Mouse (Mus musculus) thymus, adult 18-20 months (tissue): ENCODE measurements around the gene Sh3tc1.

Source experiments
- DNase-seq, 2 experiments: peaks; one replicate each; pipeline ENCODE4 v3.0.0; 2022; ENCODE audit warnings: mixed read lengths in 2 of 2

Sh3tc1 gene

DNA sequence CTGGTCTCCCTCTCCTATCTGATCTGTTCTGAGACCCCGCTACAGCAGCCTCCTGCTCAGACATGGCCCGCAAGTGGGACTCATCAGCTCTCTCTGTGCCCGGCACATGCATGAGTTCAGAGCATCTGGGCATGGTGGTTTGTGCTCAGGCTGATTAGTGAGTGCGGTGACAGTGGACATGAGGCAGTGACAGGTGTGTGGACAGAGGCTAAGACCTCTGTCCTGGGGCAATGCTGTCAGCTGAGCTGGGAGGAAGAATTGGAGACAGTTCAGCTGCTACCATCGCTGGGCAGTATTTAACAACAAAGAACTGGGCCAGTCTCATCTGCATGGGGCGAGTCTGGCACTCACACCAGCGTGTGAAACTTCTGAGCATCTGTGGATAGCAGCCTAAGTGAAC is 62.8 kb downstream of the Sh3tc1 start:
- DNase-seq, result no peak

DNA sequence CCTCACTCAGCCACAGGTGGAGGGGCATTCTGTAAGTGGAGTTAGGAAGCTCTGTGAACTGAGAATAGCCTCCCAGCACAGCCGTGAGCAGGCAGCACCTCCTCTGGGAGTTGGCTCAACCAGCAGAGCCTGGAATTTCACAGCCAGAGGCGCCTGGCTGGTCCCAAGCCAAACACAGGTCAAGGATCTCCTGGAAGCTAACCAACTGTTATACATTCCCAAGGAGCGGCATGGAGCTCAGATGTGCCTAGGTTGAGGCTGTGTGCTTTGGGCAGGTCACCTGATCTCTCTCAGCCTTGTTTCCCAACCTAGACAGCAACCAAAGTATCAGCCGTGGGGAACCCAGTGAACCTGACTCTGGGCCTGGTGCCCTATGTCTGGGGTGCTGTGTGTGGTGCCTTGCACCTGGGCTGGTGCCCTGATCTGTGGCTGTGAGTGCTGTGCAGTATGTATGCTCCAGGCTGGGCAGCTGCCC is 65.7 kb downstream of the Sh3tc1 start:
- no peak for DNase-seq

DNA sequence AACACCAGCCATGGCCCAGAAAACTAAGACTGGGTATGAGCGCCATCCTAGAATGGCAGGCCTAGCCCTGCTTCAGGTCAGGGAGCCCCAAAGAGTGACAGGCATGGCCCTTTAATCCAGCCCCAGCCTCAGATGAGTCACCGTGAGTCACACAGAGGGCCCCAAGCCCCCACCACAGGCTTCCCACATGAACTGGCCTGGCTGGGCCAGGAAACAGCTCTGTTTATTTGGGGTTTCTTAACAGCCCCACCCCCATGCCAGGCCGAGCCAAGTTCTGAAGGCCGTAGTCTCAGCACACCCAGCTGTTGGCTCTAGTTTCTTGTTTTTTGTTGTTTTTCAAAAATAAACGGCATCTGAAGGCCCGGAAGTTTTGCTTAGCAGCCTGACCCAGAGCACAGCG is 66.7 kb downstream of the Sh3tc1 start:
- DNase-seq, result peak; percentile 12 to 19

DNA sequence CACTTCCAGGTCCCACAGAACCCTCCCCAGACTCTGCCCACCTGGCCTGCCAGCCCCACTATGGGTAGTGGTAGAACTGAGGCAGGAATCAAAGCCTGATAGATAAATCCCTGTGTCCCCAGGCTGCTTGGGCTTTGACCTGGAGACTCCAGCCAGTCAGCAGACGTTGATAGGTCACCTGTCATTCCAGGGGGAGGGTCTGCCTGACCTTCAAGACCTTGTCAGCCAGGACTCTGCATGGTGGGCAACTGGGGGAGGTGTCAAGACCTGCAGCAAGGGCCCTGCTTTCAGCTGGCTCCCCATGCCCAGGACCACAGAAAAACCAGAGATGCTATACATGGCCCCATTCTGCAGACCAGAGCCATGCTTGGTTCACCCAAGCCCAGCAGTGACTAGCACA is 67.2 kb downstream of the Sh3tc1 start:
- no peak for DNase-seq

DNA sequence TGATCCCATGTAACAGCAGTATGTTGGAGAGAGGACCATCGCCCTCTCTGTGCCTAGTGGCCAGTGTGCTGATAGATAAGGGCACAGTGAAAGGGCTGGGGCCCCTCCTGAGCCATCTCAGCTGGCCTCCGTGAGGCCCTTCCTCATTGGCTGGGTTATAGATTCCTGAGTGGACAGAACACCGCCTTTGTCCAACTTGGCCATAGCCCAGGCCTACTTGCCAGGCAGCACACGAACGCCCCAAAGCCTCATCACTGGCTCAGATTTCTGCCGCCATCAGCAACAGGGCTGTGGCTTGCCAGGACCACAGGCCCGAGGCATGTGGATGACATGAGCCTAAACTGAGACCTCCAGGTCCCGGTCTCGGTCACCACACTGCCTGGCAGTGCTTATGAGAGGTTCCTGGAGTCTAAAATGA is 68.3 kb downstream of the Sh3tc1 start:
- DNase-seq, result no peak

DNA sequence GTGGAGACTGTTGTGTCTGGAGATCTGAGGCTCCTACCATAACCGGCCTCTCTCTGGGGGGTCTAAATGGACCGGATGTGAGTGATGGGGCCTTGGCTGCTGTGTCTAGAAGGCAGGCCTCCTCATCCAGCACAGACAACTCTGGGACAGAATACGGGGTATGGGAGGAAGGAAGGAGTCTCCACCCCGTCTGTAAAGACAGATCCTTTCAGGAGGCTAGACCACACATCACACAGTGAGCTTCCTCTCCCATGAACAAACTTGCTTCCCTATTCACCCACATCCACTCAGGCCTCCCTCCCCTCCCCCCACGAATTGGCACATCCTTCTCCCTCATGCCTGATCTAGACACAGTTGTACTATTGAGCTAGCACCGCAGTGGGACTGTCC is 69.4 kb downstream of the Sh3tc1 start:
- no peak for DNase-seq

DNA sequence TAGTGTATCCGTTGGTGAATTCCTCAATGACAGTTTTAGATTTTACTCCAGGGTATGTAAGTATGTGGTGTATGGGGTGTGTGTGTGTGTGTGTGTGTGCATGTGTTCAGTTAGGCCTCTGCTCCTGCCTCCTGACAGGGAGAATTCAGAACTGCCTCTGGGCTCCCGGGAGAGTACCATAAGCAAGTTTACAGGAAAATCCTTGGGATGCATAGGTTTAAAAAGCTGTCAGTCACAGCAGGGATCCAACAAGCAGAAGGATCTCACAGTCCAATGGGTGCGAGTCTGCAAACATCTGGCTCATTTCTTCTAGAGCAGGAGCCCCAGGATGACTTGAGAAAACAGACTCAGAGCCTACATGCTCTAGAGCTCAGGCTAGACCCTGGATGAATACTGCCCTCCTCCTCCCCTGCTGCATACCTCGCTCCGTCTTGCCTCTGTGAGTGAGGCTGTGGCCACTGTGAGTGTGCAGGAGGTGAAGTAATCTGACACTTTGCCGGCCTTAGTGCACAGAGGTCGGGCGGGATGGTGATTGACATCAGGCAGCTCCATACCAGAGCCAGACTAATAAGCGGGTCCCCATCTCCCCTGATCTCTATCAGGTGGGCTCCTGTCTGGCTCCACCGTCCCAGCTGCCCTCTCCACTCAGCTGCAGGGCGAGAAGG is 69.9 kb downstream of the Sh3tc1 start:
- DNase-seq, result no peak

DNA sequence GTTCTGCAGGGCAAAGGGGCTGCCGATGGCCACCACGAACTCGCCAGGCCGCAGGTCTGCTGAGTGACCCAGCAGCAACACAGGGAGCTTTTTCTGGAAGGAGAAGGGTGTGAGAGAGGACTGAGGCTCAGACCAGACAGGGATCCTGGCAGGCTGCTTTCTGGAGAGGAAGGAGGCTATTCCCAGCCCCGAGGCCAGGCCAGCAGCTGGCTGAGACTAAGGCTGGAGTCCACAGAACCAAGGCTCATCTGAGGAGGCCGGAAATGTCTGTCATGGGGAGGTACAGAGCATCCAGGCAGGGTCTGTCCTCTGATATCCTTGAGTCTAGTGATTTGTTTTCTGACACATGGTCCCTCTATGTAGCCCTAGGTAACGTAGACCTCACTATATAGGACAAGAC is 73.6 kb downstream of the Sh3tc1 start:
- DNase-seq, result no peak

DNA sequence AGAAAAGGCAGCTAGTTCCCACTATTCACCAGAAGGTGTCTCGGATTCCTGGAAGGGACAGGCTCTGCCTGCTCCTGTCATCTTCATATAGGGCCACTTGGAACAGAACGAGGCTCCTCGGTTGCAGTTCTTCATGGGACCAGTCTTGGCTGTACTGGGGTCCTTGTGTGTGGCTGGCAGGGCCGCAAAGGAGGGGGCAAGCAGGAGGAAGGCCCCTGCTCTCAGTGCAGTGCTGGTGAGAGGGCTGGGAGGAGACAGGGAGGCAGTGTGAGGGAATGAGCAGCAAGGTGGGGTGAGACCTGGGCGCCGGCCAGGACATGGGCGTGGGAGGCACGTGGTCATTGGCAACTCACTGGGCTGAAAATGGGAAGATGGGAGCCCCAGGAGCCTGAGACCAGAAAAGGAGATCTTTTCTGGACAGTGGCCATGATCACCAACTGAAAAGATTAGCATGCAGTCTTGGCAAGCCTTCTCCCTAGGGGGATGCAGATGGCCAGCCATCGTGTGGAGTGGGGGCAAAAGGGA is 77.7 kb downstream of the Sh3tc1 start:
- DNase-seq, result no peak

DNA sequence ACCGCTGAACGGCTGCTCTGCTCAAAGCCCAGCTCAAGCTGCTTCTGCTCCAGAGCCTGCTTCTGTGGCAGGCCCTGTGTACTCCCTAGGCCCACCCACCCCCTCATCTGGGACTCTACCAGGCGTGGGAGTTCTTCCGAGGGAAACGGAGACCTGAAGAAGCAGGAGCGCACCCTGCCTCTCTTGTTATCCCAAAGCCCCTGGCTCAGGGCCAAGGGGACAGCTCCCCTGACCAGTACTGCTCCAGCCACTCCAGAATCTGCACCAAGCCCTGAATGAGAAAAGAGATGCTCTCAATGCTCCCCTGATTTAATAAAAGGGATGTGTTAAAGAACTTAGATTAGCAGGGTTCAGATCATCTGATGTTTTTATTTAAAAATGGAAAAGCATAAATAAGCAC is 78.6 kb downstream of the Sh3tc1 start:
- no peak for DNase-seq

DNA sequence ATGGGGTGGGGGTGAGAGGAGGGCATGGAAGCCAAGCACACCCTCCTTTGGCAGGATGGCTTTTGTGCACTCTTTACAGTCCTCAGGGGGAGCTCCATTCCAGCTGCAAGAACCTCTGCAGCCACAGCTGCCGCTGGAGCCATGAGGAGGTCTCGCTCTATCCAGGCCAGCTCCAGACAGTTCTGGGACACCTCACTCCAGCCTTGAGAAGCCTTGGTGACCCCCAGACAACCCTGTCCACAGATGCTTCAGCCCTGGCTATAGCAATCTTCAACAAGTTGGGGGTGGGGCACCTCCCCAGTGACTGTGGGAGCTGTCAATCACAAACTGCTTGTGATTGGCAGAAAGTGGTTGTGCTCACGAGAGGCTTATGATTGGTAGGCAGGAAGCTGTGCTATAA is 80.3 kb downstream of the Sh3tc1 start:
- DNase-seq, result no peak

DNA sequence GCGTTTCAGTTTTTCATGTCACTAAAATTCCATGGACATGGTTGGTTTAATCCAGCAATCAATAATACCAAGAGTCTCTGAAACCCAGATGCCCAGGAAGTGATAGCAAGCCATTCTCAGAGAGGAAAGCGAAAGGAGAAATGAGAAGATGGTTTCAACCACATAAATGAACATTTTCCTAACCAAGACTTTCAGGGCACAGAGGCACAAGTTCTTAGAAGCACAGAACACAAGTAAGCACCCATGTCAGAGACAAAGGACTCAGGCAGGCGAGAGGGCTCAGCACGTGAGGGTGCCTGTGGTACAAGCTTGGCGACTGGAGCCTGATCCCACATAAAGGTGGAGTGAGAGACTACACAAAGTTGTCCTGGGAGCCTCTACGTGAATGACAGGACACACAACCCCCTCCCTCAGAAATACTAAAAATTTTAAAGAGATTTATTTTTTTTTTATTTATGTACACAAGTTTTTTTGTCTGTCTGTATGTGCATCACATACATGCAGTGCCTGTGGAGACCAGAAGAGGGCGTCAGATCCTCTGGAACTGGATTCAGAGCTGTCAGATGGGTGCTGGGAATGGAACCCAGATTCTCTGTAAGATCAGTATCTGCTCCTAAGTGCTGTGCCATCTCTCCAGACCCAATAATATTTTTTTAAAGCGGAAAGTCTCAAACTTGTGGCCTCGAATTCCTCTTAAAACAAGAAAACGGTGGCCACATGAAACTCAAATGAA is 83.9 kb downstream of the Sh3tc1 start:
- DNase-seq, result no peak

DNA sequence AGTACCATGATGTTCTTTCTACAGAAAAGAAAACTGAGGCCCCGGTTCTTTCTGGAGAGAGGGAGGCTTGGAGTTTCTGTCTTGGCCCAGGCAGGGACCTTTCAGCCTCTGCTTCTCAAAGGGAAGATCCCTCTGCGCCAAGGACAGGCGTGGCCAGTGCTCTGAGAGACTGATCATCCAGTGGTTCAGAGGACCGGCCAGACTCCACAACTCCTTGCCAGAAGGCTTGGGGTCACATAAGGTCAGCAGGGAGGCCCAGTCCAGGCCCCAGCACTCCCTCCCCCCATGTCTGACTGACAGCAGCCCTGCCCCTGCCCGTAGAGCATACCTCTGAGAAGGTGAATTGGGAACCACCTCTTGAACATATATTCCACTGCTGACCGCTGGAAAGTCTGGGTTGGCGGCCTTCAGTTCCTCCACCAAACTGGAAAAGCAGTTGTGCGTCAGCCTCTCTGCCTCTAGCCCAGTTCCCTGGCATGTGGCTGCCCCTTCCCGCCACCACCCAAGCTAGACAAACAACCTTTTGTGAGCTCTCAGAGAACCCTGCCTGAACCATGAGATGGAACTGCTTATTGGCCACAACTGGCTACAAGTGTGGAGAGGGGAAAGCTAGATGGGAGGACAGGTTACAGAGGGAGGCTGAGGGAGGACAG is 85.9 kb downstream of the Sh3tc1 start:
- DNase-seq, result no peak

DNA sequence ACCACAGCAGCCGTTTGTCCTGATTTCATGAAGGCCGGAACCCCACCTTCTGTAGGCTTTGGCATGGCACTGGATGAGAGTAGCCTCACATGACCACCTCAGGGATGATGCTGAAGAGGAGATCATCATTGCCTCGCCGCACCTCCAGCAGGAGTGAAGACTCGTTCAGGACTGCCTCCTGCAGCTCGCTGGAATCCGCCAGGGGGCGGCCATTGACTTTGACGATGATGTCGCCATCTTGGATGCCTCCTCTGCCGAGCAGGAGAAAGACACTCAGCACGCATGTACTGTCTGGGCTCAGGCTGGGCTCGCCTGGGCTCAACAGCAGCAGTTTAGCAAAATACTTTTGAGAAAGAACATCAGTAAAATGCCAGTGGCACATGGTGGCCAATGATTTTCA is 86.9 kb downstream of the Sh3tc1 start:
- no peak for DNase-seq

DNA sequence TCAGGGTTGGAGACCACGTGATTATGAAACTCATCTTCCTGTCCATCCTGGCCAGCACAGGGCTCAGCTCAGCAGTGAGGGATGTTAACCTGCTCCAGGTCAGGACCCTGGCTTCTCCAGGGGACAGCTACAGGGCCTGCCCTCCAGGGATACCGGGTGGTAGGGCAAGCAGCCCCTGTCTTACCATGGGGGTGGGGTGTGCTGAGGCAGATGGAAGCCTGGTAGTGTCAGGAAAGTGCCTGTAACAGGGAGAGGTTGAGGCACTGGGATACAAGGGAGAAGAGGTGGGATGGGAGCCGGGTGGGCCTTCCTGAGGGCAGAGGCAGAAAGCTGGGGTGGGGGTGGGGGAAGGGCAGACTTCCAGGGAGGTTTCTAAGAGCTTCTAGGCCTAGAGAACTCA is 87.5 kb downstream of the Sh3tc1 start:
- DNase-seq, result no peak

DNA sequence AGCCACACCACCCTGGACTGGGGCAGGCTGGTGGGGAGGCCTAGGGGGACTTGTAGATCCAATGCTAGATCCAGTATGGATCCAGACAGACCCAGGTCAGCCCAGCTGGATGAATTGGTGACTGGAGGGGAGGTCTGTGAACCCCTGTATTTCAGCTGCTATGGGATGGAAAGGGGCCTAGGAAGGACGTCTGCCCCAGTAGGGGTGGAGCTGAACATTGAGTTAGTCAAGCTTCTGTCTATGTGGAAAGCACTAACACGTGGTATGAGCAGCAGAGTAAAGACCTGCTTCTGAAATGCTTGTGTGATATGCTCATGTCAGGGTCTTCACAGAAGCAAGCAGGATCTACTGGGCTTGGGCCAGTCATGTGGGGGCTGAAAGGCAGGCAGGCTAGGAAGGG is 91.6 kb downstream of the Sh3tc1 start:
- no peak for DNase-seq

DNA sequence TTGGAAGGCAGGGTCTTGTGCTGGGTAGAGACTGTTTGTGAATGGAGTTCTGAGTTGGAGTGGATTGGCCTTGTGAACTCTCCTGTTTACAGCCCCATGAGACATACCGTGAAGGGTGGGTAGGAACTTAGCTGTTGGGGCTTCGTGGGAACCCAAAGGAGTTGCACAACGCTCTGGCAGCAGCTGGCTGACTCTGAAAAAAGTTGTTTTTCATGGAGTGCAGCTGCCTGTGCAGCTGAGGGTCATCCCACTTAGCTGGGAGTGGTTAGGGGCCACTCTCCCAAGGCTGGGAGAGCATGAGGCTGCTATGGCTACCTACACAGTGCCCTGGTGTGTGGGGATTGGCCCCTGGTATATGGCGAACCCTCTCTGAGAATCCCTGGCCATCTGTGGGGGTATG is 92.2 kb downstream of the Sh3tc1 start:
- DNase-seq, result no peak
